Mouse (Mus musculus) testis, adult 2 months (tissue): ENCODE measurements around the gene Tenm4.

Experiments used
- CTCF ChIP-seq: fragments of 200-500 bp; IDR thresholded peaks from 2 replicates; pipeline ENCODE4 v1.5.1; 2012; ENCODE audit warnings: low read depth, mild to moderate bottlenecking, inconsistent platforms, low read length, moderate library complexity; ENCODE audit not compliant: control insufficient read depth, insufficient read depth, insufficient replicate concordance
- POLR2A ChIP-seq: fragments of 200-500 bp; IDR thresholded peaks from 2 replicates; pipeline ENCODE4 v1.6.1; 2012; ENCODE audit warnings: low read depth, mild to moderate bottlenecking, inconsistent platforms, low read length, moderate library complexity; ENCODE audit not compliant: control insufficient read depth

GRCm38 (mm10) chr7:96210525-96211369, 39.7 kb downstream of the Tenm4 start:
- TF ChIP-seq POLR2A: no peak
- no peak for TF ChIP-seq CTCF
